Mouse (Mus musculus) lung, postnatal 0 days (tissue): ENCODE measurements around the gene Phpt1. TPM values are rescaled to one million over a fixed set of nuclear protein-coding genes. Genes with fewer than 3 reads are reported as not detected.

Source experiments
- ATAC-seq: fragments of 200-750 bp; cut with Nextera tagmentation; 2 replicates; pipeline ENCODE4 v1.8.0; 2017; ENCODE audit warnings: moderate library complexity
- DNase-seq: peaks from one replicate; pipeline ENCODE4 v3.0.0-alpha.2; 2016; ENCODE audit warnings: low spot score
- H3K27ac ChIP-seq: fragments of 300-500 bp; sonication (generic); 2 replicates; pipeline ENCODE4 v1.5.1; 2014; ENCODE audit warnings: antibody characterized with exemption, mild to moderate bottlenecking, low read length, mixed read lengths
- H3K27me3 ChIP-seq: fragments of 300-500 bp; sonication (generic); replicated peaks from 2 replicates; pipeline ENCODE4 v1.6.1; 2014; ENCODE audit warnings: low read length, mixed read lengths; ENCODE audit not compliant: insufficient read depth
- H3K36me3 ChIP-seq: fragments of 300-500 bp; sonication (generic); 2 replicates; pipeline ENCODE4 v1.6.1; 2014; ENCODE audit warnings: low read length, mixed read lengths; ENCODE audit not compliant: insufficient read depth
- H3K4me1 ChIP-seq: fragments of 300-500 bp; sonication (generic); 2 replicates; pipeline ENCODE4 v1.6.1; 2014; ENCODE audit warnings: antibody characterized with exemption, low read depth, low read length, mixed read lengths; ENCODE audit not compliant: insufficient read depth
- H3K4me2 ChIP-seq: fragments of 300-500 bp; sonication (generic); replicated peaks from 2 replicates; pipeline ENCODE4 v1.6.1; 2014; ENCODE audit warnings: low read depth, mild to moderate bottlenecking, low read length, moderate library complexity, mixed read lengths
- H3K4me3 ChIP-seq: fragments of 300-500 bp; sonication (generic); 2 replicates; pipeline ENCODE4 v1.5.1; 2014; ENCODE audit warnings: low read depth, low read length
- H3K9ac ChIP-seq: fragments of 300-500 bp; sonication (generic); replicated peaks from 2 replicates; pipeline ENCODE4 v1.6.1; 2014; ENCODE audit warnings: low read depth, mild to moderate bottlenecking
- H3K9me3 ChIP-seq: fragments of 300-500 bp; sonication (generic); 2 replicates; pipeline ENCODE4 v1.6.1; 2016; ENCODE audit warnings: low read length, mixed read lengths
- CTCF ChIP-seq: IDR thresholded peaks from 2 replicates; pipeline ENCODE4 v1.5.1; 2016; ENCODE audit warnings: antibody characterized with exemption, mild to moderate bottlenecking
- EP300 ChIP-seq: IDR thresholded peaks from 2 replicates; pipeline ENCODE4 v1.6.1; 2016; ENCODE audit warnings: antibody characterized with exemption, mild to moderate bottlenecking, control low read depth
- WGBS: fragments of 180-500 bp; shearing (Covaris S2); extraction: QIAGEN DNeasy Blood & Tissue Kit; methylation state at CpG from one replicate; pipeline ENCODE4 v1.1.7; 2014; 5-methylcytosine and 5-hydroxymethylcytosine counted together
- polyA plus RNA-seq: library from polyadenylated mRNA; unstranded; fragments of >200 nt; fragmentation: Nextera tagmentation; extraction: Ambion mirVana; gene quantifications from 2 replicates; pipeline ENCODE4 v1.2.1, GENCODE M21; 2015

Gene Phpt1
- polyA plus RNA-seq, result 97.7 and 103 TPM in 2 replicates

DNA sequence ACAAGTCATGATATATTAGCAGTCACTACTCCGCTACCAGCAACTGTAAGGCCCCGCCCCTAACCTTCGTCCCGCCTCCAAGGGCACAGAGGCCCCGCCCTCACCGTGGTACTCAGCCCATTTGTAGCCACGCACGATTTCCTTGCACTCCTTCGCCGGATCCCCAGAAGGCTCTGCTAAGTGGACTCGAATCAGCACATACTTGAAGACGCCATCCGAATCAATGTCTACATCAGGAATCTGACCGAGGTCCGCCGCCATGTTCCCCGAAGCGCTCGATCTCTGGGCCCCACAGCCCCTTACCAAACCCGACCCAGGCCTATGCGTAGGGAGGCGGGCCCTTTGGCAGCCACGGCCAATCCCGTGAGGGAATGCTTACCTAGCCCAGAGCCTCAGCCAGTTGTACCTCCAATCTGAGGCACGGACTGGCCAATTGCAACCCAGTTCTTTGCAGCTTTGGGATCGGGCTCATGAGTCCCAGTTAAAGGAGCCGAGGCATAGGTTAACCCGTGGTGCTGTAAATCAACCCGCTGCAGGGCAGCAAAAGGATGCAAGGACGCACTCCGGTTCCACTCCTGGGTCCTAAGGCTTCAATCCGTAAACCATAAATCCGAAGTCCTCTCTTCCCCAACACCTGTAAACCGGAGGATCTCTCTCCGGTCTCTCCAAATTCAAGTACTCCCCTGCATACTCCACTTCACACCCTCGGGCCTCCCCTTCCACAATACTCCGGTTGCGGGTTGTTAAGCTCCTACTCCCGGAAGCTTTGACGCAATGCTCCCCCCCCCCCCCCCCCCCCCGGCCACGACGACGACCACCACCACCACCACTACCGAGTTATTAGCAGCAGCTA lies at the start of gene Phpt1, which contains the start of gene Mamdc4:
Gene Phpt1 (minus strand): TSS at position 646 of the 853 bp plus-strand sequence.
Gene Mamdc4 (minus strand): TSS at position 267 of the 853 bp plus-strand sequence.
- H3K9ac ChIP-seq, result peak within 1 kb of the TSS; percentile 46
- WGBS, result 1% methylated on average over 41 of the region's 45 CpGs
- DNase-seq (peak; percentile 99), ATAC-seq (peak; percentile 98)
- peaks cover 39% of the 10 kb centered on the region for H3K27me3 ChIP-seq
- H3K4me3 ChIP-seq, result peak within 1 kb of the TSS; percentile 46
- H3K27ac ChIP-seq, result peak within 1 kb of the TSS; percentile 87
- H3K36me3 ChIP-seq, result no peaks in the 10 kb centered on the region
- H3K4me2 ChIP-seq, result peak within 1 kb of the TSS; percentile 81
- TF ChIP-seq CTCF, result no peak
- TF ChIP-seq EP300, result no peak
- H3K9me3 ChIP-seq, result no peaks in the 10 kb centered on the region
- H3K4me1 ChIP-seq, result peaks cover 23% of the 10 kb centered on the region

DNA sequence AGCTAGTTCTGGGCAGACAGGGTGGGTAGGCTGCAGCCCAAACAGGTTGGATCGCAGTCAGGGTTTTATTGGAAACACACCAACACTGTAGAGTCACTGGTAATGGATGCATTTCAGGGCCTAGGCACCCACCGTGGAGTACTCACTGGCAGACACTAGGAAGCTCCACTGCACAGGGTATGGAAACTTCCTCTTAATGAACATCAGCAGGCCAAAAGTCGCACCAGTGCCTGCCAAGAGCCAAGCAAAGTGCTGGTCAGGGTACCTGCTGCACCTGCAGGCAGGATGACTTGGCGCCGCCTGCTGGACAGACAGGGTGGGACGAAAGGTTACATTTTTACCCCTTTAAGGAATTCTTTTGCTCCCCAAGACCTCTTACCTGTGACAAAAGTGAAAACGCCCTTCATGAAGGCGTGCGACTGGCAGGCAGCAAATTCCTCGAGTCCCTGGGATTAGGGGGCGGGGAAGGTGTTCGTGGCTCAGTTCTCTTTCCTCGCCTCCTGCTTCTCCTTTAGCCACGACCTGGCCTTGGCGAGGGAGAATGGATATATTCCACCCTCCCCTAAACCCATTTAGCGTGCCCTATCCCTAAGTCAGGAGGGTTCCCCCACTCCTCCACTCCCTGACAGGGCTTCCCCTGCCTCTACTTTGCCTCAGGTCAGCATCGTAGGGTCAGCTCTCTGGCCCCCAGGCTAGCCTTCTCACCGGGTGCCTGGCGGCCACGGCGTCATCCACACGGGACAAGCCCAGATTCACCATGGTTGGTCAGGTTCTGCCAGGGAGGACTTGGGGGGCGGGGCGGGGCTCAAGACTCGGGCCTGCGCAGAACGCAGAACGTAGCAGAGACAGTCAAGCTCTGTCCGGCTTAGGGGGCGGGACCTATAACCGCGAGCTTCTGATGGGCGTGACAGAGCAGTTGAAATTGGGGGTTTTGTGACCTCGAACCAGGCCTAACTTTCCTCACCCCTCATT lies 46.5 kb upstream of the Phpt1 start, which contains the start of gene Tmem141:
Gene Tmem141 (minus strand): TSS at position 777 of the 972 bp plus-strand sequence.
- DNase-seq, result peak; percentile 91
- 8% methylated on average over 33 of the region's 34 CpGs for WGBS
- peak within 1 kb of the TSS; percentile 47 for H3K9ac ChIP-seq
- H3K4me3 ChIP-seq, result peak within 1 kb of the TSS; percentile 47
- peaks cover 8% of the 10 kb centered on the region; the same call in 1 of the 2 replicates for H3K27me3 ChIP-seq
- no peaks in the 10 kb centered on the region for H3K36me3 ChIP-seq
- ATAC-seq, result peak; percentile 96
- H3K4me1 ChIP-seq, result peaks cover 5% of the 10 kb centered on the region; the same call in 1 of the 2 replicates
- H3K27ac ChIP-seq, result peak within 1 kb of the TSS; percentile 84
- no peak for TF ChIP-seq EP300
- peak; percentile 80 for TF ChIP-seq CTCF
- no peaks in the 10 kb centered on the region for H3K9me3 ChIP-seq
- H3K4me2 ChIP-seq, result peak within 1 kb of the TSS; percentile 77

DNA sequence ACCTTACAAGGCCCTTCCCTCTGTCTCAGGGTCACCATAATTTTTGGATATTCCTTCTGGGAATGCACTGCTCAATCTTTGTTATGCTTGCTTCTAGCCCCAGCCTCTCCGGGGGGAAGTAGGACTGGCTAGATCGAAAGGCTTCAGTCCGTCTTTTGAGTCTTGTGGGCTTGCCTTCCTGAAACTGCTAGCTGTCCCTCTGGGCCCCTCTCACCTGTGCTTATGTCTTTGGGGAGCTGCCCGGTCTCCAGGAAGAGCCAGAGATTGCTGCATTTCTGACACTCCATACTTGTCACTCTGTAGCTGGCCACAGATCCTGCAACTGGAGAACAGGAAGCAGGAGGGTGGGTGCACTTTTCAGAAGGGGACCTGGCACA lies 45.8 kb upstream of the Phpt1 start:
- no peaks in the 10 kb centered on the region for H3K9me3 ChIP-seq
- peaks cover 15% of the 10 kb centered on the region for H3K27me3 ChIP-seq
- WGBS, result 69% methylated on average over 4 of the region's 4 CpGs
- ATAC-seq (no peak), DNase-seq (no peak)
- H3K27ac ChIP-seq, result no peak overlapping the region
- TF ChIP-seq EP300 (no peak), CTCF (no peak)
- no peaks in the 10 kb centered on the region for H3K36me3 ChIP-seq
- no peak overlapping the region for H3K4me2 ChIP-seq
- H3K4me3 ChIP-seq, result no peak overlapping the region
- no peak overlapping the region for H3K9ac ChIP-seq
- H3K4me1 ChIP-seq, result peaks cover 5% of the 10 kb centered on the region; the same call in 1 of the 2 replicates

DNA sequence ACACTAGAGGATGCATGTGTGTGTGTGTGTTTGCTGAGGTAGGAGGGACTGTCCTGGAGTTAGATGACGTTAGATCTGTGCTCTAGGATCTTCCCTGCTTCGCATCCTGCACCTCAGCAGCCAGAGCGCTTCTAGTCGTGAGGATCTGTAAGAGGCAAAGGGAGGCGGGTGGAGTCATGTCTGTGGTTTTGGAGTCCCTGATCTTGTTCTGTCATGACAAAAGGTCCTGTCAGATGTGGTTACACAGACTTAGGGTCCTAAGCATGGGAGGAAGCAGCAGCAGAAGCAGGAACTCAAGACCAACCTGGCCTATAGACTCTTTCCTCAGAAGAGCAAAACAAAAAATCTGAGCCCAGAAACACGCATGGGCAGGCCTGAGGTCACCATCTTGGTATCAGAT lies 45.4 kb upstream of the Phpt1 start:
- H3K9me3 ChIP-seq, result no peaks in the 10 kb centered on the region
- no peak overlapping the region for H3K4me3 ChIP-seq
- WGBS, result 74% methylated on average over 6 of the region's 6 CpGs
- H3K9ac ChIP-seq, result no peak overlapping the region
- ATAC-seq (no peak), DNase-seq (no peak)
- no peak for TF ChIP-seq EP300
- no peak for TF ChIP-seq CTCF
- H3K27me3 ChIP-seq, result peaks cover 19% of the 10 kb centered on the region
- H3K27ac ChIP-seq, result no peak overlapping the region
- H3K36me3 ChIP-seq, result no peaks in the 10 kb centered on the region
- peaks cover 5% of the 10 kb centered on the region; the same call in 1 of the 2 replicates for H3K4me1 ChIP-seq
- no peak overlapping the region for H3K4me2 ChIP-seq

DNA sequence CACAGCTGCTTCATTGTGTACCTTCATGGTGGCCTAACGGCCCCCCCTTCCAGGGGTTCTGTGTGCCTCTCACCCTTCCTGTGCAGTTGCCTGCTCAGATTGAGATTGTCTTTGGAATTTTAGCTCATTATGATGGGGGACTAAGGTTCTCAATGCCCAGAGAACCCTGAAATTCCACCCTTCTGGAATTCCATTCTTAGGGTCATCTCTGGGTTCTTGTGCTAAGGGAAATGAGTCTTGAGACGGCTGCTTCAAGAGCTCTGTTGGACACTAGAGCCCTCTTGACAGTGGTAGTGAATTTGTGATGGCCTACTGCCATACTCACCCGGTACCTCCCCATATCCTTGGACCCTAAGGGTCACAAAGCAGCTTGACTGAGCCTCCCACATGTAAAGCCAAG lies 42.6 kb upstream of the Phpt1 start, which contains the start of gene Ccdc183:
Gene Ccdc183 (minus strand): TSS at position 101 of the 400 bp plus-strand sequence.
- H3K9ac ChIP-seq, result no peak within 1 kb of the TSS
- no peak within 1 kb of the TSS for H3K4me3 ChIP-seq
- TF ChIP-seq CTCF (no peak), EP300 (no peak)
- H3K36me3 ChIP-seq, result no peaks in the 10 kb centered on the region
- no peaks in the 10 kb centered on the region for H3K9me3 ChIP-seq
- no peak for DNase-seq
- H3K4me2 ChIP-seq, result no peak within 1 kb of the TSS
- ATAC-seq, result no peak
- peaks cover 25% of the 10 kb centered on the region for H3K27me3 ChIP-seq
- WGBS, result 61% methylated on average over 3 of the region's 3 CpGs
- peaks cover 5% of the 10 kb centered on the region; the same call in 1 of the 2 replicates for H3K4me1 ChIP-seq
- no peak within 1 kb of the TSS for H3K27ac ChIP-seq
